8 mouse cellular contexts compared by ENCODE assay signal in the genomic region with DNA sequence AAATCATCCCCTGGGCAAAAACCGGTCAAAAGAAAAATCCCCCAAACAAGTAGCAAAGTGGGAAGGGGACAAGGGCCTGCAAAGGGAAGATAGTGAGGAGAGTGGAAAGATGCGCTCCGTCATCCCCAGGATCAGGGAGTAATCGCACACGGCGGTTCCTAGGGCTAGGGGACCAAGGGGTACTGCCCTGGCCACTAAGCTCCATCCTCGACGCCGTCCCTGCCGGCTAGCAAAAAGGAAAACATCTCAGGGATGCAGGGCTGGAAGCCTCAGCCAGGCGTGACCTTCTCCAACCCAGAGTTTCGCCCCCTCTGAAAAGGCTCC. TPM values are rescaled to one million over a fixed set of nuclear protein-coding genes. Genes with fewer than 3 reads are reported as not detected.
A peak's percentile ranks its signal among the peaks of the same experiment; 100 is the strongest.
DNase-seq lines count a peak whose midpoint lies in the region; ATAC-seq and TF ChIP-seq lines count a peak whose summit lies in the region.

No protein-coding gene starts in this region.

- peak overlapping the region; percentile 61 for H3K9ac ChIP-seq in CH12.LX (ENCODE audit: insufficient read depth, low read depth)
- peak overlapping the region; percentile 93 for H3K9ac ChIP-seq in embryonic facial prominence, embryonic 15.5 days
- H3K9ac ChIP-seq in intestine, embryonic 16.5 days (ENCODE audit: low read depth, low read length): peak overlapping the region; percentile 85
- peak overlapping the region; percentile 93 for H3K9ac ChIP-seq in midbrain, postnatal 0 days (replicated peaks; ENCODE audit: low read length, poor library complexity, severe bottlenecking)

- H3K4me1 ChIP-seq in CH12.LX (ENCODE audit: control insufficient read depth in 1 of 2, insufficient read depth in 2 of 2): peaks cover 8 to 45% of the 10 kb centered on the region in 2 experiments; a peak in 3 of 4 replicates
- H3K4me1 ChIP-seq in embryonic facial prominence, embryonic 15.5 days: peaks cover 16% of the 10 kb centered on the region
- peaks cover 14% of the 10 kb centered on the region for H3K4me1 ChIP-seq in intestine, embryonic 16.5 days (ENCODE audit: control insufficient read depth, insufficient read depth, low read length)
- H3K4me1 ChIP-seq in midbrain, postnatal 0 days (ENCODE audit: insufficient read depth, low read length): peaks cover 10% of the 10 kb centered on the region

- dilution Hi-C loops in CH12.LX (cut with MboI; ENCODE audit: extremely low pct_ligation_motif_present, extremely low pct_unique_long_range_greater_than_20kb, low sequenced_read_pairs): no loop called here

- peak; percentile 81 for DNase-seq in heart, adult 11 months
- no peak for DNase-seq in heart, adult 8-10 months (ENCODE audit: low spot score)
- no peak for DNase-seq in CH12.LX (ENCODE audit: extremely low read depth)
- no peak for DNase-seq in midbrain, postnatal 0 days (ENCODE audit: low spot score)
- DNase-seq in natural killer cell, adult 2 months (ENCODE audit: low spot score in 2 of 2): no peak
- DNase-seq in urinary bladder, postnatal 4 days (ENCODE audit: low spot score in 2 of 2): no peak

- peak overlapping the region; percentile 92; the same call in 1 of the 2 replicates for H3K4me2 ChIP-seq in CH12.LX (ENCODE audit: insufficient read depth, low read depth, poor library complexity, severe bottlenecking)
- peak overlapping the region; percentile 71 for H3K4me2 ChIP-seq in embryonic facial prominence, embryonic 15.5 days (replicated peaks)
- H3K4me2 ChIP-seq in intestine, embryonic 16.5 days (ENCODE audit: low read depth, low read length): peak overlapping the region; percentile 74
- peak overlapping the region; percentile 91 for H3K4me2 ChIP-seq in midbrain, postnatal 0 days (ENCODE audit: low read depth, low read length, poor library complexity, severe bottlenecking)

- H3K27me3 ChIP-seq in CH12.LX (replicated peaks): no peaks in the 10 kb centered on the region
- H3K27me3 ChIP-seq in embryonic facial prominence, embryonic 15.5 days: no peaks in the 10 kb centered on the region
- no peaks in the 10 kb centered on the region for H3K27me3 ChIP-seq in intestine, embryonic 16.5 days (replicated peaks; ENCODE audit: control insufficient read depth, insufficient read depth, low read length)
- H3K27me3 ChIP-seq in midbrain, postnatal 0 days (ENCODE audit: insufficient read depth, low read length): no peaks in the 10 kb centered on the region

- H3K9me3 ChIP-seq in CH12.LX (replicated peaks; ENCODE audit: low read length): no peaks in the 10 kb centered on the region
- no peaks in the 10 kb centered on the region for H3K9me3 ChIP-seq in embryonic facial prominence, embryonic 15.5 days (replicated peaks)
- no peaks in the 10 kb centered on the region for H3K9me3 ChIP-seq in intestine, embryonic 16.5 days (ENCODE audit: control insufficient read depth, low read length)
- no peaks in the 10 kb centered on the region for H3K9me3 ChIP-seq in midbrain, postnatal 0 days (ENCODE audit: low read length)

- no peak for TF ChIP-seq CTCF in CH12.LX (conservative IDR thresholded peaks at IDR 0.05 in 1 of 2, IDR thresholded peaks at IDR 0.05 in 1 of 2; ENCODE audit: low read depth in 2 of 2, low read length in 2 of 2)
- TF ChIP-seq CTCF in midbrain, postnatal 0 days (IDR thresholded peaks at IDR 0.05): no peak

- under 1% methylated on average over 12 of the region's 12 CpGs for WGBS in embryonic facial prominence, embryonic 15.5 days
- WGBS in intestine, embryonic 16.5 days: 0% methylated on average over 12 of the region's 12 CpGs
- WGBS in midbrain, postnatal 0 days: 0% methylated on average over 12 of the region's 12 CpGs

- no peak for TF ChIP-seq RAD21 in CH12.LX (IDR thresholded peaks at IDR 0.05; ENCODE audit: low read depth, low read length)

- H3K36me3 ChIP-seq in CH12.LX (replicated peaks in 1 of 2; ENCODE audit: control insufficient read depth in 1 of 2, insufficient read depth in 1 of 2, low read length in 1 of 2): peaks cover 0 to under 1% of the 10 kb centered on the region in 2 experiments
- H3K36me3 ChIP-seq in embryonic facial prominence, embryonic 15.5 days: no peaks in the 10 kb centered on the region
- no peaks in the 10 kb centered on the region for H3K36me3 ChIP-seq in intestine, embryonic 16.5 days (ENCODE audit: control insufficient read depth, insufficient read depth, low read length)
- no peaks in the 10 kb centered on the region for H3K36me3 ChIP-seq in midbrain, postnatal 0 days (ENCODE audit: insufficient read depth, low read length)

- TF ChIP-seq EP300 in CH12.LX (IDR thresholded peaks at IDR 0.05; ENCODE audit: low read length): no peak

- H3K27ac ChIP-seq in CH12.LX (ENCODE audit: insufficient read depth, low read depth): no peak overlapping the region
- H3K27ac ChIP-seq in embryonic facial prominence, embryonic 15.5 days (replicated peaks): peak overlapping the region; percentile 99
- peak overlapping the region; percentile 95 for H3K27ac ChIP-seq in intestine, embryonic 16.5 days (ENCODE audit: low read length)
- H3K27ac ChIP-seq in midbrain, postnatal 0 days (ENCODE audit: low read depth, low read length): peak overlapping the region; percentile 98

- peak overlapping the region; percentile 77 to 97 (median 92) for H3K4me3 ChIP-seq in CH12.LX (replicated peaks in 1 of 3; ENCODE audit: low read depth in 2 of 3, low read length in 2 of 3, poor library complexity in 1 of 3)
- peak overlapping the region; percentile 92 for H3K4me3 ChIP-seq in embryonic facial prominence, embryonic 15.5 days (replicated peaks)
- H3K4me3 ChIP-seq in intestine, embryonic 16.5 days (ENCODE audit: low read length): peak overlapping the region; percentile 85
- peak overlapping the region; percentile 96 for H3K4me3 ChIP-seq in midbrain, postnatal 0 days (ENCODE audit: low read depth, low read length)

- no peak; the same call in 1 of the 2 replicates for ATAC-seq in embryonic facial prominence, embryonic 15.5 days (ENCODE audit: insufficient number of reproducible peaks, low FRiP score, low TSS enrichment, low read depth)
- ATAC-seq in intestine, embryonic 16.5 days: peak; percentile 49
- peak; percentile 55 for ATAC-seq in midbrain, postnatal 0 days (ENCODE audit: low FRiP score)

- H3K79me2 ChIP-seq in CH12.LX (replicated peaks; ENCODE audit: control insufficient read depth, extremely low read depth, insufficient read depth, poor library complexity, severe bottlenecking): peaks cover 27% of the 10 kb centered on the region

- in situ Hi-C loops in CH12.LX (cut with MboI; ENCODE audit: low pct_ligation_motif_present, low pct_unique_long_range_greater_than_20kb, low sequenced_read_pairs): no loop called here

- TF ChIP-seq POLR2A in CH12.LX (IDR thresholded peaks at IDR 0.05; ENCODE audit: low read depth, low read length): no peak

TF ChIP-seq in CH12.LX, 34 proteins besides CTCF, POLR2A, EP300 and RAD21:
- TF ChIP-seq PAX5 (IDR thresholded peaks at IDR 0.05; ENCODE audit: low read length) (no peak), NELFE (IDR thresholded peaks at IDR 0.05; ENCODE audit: low read depth, low read length) (no peak), KAT2A (IDR thresholded peaks at IDR 0.05; ENCODE audit: insufficient replicate concordance, low read length) (no peak), SMC3 (IDR thresholded peaks at IDR 0.05; ENCODE audit: low read depth, low read length) (no peak), MYC (IDR thresholded peaks at IDR 0.05; ENCODE audit: low read depth, low read length) (no peak)

RNA-seq across cellular contexts. Expression of a gene that starts 0.8 kb away (rescaled TPM):
- total RNA-seq in heart, adult 8-10 months (2022): 10 to 100 TPM; 14.9 to 16.4 (median 15.7) TPM
- total RNA-seq in CH12.LX (2012; rRNA removed) (9.7 and 9.8 TPM in 2 replicates), CH12.LX (2014; rRNA removed) (10.9 and 11.2 TPM in 2 replicates)
- 15.7 and 21.8 TPM in 2 replicates for polyA plus RNA-seq in CH12.LX (2012; ENCODE audit: insufficient read length, low read depth)
- 17.1 and 17.8 TPM in 2 replicates for polyA plus RNA-seq in embryonic facial prominence, embryonic 15.5 days (2015; fragmentation: Nextera tagmentation; extraction: Ambion mirVana)
- polyA plus RNA-seq in intestine, embryonic 16.5 days (2015; fragmentation: Nextera tagmentation; extraction: Ambion mirVana): 8.6 and 9.1 TPM in 2 replicates
- 46.0 and 48.0 TPM in 2 replicates for total RNA-seq in midbrain, postnatal 0 days (2014; rRNA removed)
- 14.4 and 17.1 TPM in 2 replicates for polyA plus RNA-seq in midbrain, postnatal 0 days (2015; fragmentation: Nextera tagmentation; extraction: Ambion mirVana)
